Mouse (Mus musculus) erythroblast, embryonic 14.5 days (primary cell): ENCODE results near the gene Hist1h4f.

Experiments used
- GATA1 ChIP-seq: IDR thresholded peaks from 2 replicates; pipeline ENCODE4 v1.6.1; 2012; ENCODE audit warnings: low read length, inconsistent platforms, mixed read lengths
- TAL1 ChIP-seq: IDR thresholded peaks from 3 replicates; pipeline ENCODE4 v1.6.1; 2012; ENCODE audit warnings: low read length, inconsistent platforms, mixed read lengths

GRCm38 (mm10) chr13:23506819-23507515, 44.5 kb downstream of the Hist1h4f start:
- TF ChIP-seq GATA1 (no peak), TAL1 (no peak)
